8 mouse cellular contexts compared by ENCODE assay signal in the genomic region with DNA sequence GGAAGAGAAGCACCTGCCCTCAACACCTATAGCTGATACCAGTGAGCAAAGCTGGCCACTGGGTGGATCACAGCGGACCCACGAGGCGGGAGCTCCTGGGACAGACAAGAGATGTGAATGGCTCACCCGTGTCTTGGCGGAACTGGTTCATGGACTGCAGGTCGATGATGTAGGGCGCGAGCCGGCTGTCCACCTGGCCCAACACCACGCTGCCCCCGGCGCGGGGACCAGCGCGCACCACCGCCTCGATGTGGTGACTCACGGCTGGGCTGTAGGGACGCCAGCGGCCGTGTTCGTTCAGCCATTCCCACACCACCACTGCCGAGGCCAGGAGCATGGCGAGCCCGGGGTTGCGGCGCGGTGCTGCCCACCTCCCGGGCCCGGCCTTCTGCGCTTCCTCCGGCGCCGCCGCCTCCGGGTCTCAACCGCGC. TPM values are rescaled to one million over a fixed set of nuclear protein-coding genes. Genes with fewer than 3 reads are reported as not detected.
DNase-seq lines count a peak whose midpoint lies in the region; ATAC-seq and TF ChIP-seq lines count a peak whose summit lies in the region.

No protein-coding gene starts in this region.

- ATAC-seq in midbrain, embryonic 13.5 days = peak; percentile 65
- ATAC-seq in stomach, postnatal 0 days (ENCODE audit: low FRiP score, low TSS enrichment) = peak; percentile 80

- no peak for TF ChIP-seq CTCF in kidney, adult 2 months (conservative IDR thresholded peaks at IDR 0.05; ENCODE audit: insufficient read depth, insufficient read length, low read depth, low read length)
- peak; percentile 16 for TF ChIP-seq CTCF in stomach, postnatal 0 days (IDR thresholded peaks at IDR 0.05; ENCODE audit: low read depth)

- intact Hi-C loops in heart, postnatal 14 days (cut with DNase I) = loop anchor here (5.0 kb wide), 2 partner anchors 34 to 69 kb away; no protein-coding TSS in a partner anchor
- intact Hi-C loops in left cerebral cortex, postnatal 4 days (cut with DNase I) = loop anchor here (5.0 kb wide), 1 partner anchor 489 kb away; no protein-coding TSS in a partner anchor

- peak overlapping the region; percentile 79 for H3K4me2 ChIP-seq in midbrain, embryonic 13.5 days (replicated peaks)
- peak overlapping the region; percentile 95 for H3K4me2 ChIP-seq in stomach, postnatal 0 days (replicated peaks; ENCODE audit: low read depth)

- no peak for TF ChIP-seq EP300 in stomach, postnatal 0 days (optimal IDR thresholded peaks at IDR 0.05)

- no peaks in the 10 kb centered on the region for H3K9me3 ChIP-seq in midbrain, embryonic 13.5 days
- no peaks in the 10 kb centered on the region for H3K9me3 ChIP-seq in stomach, postnatal 0 days (ENCODE audit: control insufficient read depth, low read length)

- peak overlapping the region; percentile 98 for H3K9ac ChIP-seq in midbrain, embryonic 13.5 days (replicated peaks)
- peak overlapping the region; percentile 92 for H3K9ac ChIP-seq in stomach, postnatal 0 days (ENCODE audit: low read length)

- no peaks in the 10 kb centered on the region for H3K27me3 ChIP-seq in kidney, adult 2 months (replicated peaks; ENCODE audit: control insufficient read depth, insufficient read depth, low read length)
- H3K27me3 ChIP-seq in midbrain, embryonic 13.5 days = no peaks in the 10 kb centered on the region
- no peaks in the 10 kb centered on the region for H3K27me3 ChIP-seq in stomach, postnatal 0 days (ENCODE audit: control insufficient read depth, insufficient read depth, low read length)

- peak; percentile 47 for DNase-seq in kidney, adult 2 months
- DNase-seq in kidney, adult 11 months = no peak
- DNase-seq in R1 (ENCODE audit: low read depth, low spot score) = peak; percentile 32
- peak; percentile 59 for DNase-seq in embryo, embryonic 11 days
- DNase-seq in heart, postnatal 14 days = peak; percentile 53
- peak; percentile 32 for DNase-seq in left cerebral cortex, postnatal 4 days
- peak; percentile 72 for DNase-seq in stomach, postnatal 0 days (ENCODE audit: low spot score)

- under 1% methylated on average over 38 of the region's 38 CpGs for WGBS in kidney, adult 2 months
- under 1% methylated on average over 36 of the region's 38 CpGs for WGBS in midbrain, embryonic 13.5 days
- WGBS in stomach, postnatal 0 days = under 1% methylated on average over 35 of the region's 38 CpGs

- TF ChIP-seq POLR2A in kidney, adult 2 months (IDR thresholded peaks at IDR 0.05; ENCODE audit: low read depth, low read length) = no peak

- H3K36me3 ChIP-seq in kidney, adult 2 months (ENCODE audit: control insufficient read depth, insufficient read depth, low read length) = no peaks in the 10 kb centered on the region
- H3K36me3 ChIP-seq in midbrain, embryonic 13.5 days = 0 out of 2 replicates have a peak, but pooled peaks cover 16% of the 10 kb centered on the region
- H3K36me3 ChIP-seq in stomach, postnatal 0 days (ENCODE audit: control insufficient read depth, insufficient read depth, low read length) = no peaks in the 10 kb centered on the region

- H3K4me1 ChIP-seq in kidney, adult 2 months (ENCODE audit: control insufficient read depth, insufficient read depth, low read length) = no peaks in the 10 kb centered on the region
- peaks cover 45% of the 10 kb centered on the region for H3K4me1 ChIP-seq in midbrain, embryonic 13.5 days (replicated peaks)
- no peaks in the 10 kb centered on the region; the same call in 1 of the 2 replicates for H3K4me1 ChIP-seq in stomach, postnatal 0 days (replicated peaks; ENCODE audit: control insufficient read depth, insufficient read depth)

- H3K27ac ChIP-seq in kidney, adult 2 months (ENCODE audit: insufficient read depth, low read depth, low read length) = no peak overlapping the region; the same call in 1 of the 2 replicates
- peak overlapping the region; percentile 96 for H3K27ac ChIP-seq in midbrain, embryonic 13.5 days
- H3K27ac ChIP-seq in stomach, postnatal 0 days (replicated peaks) = peak overlapping the region; percentile 95

- peak overlapping the region; percentile 33 for H3K4me3 ChIP-seq in kidney, adult 2 months (ENCODE audit: insufficient read depth, low read depth, low read length)
- peak overlapping the region; percentile 92 for H3K4me3 ChIP-seq in midbrain, embryonic 13.5 days (replicated peaks)
- peak overlapping the region; percentile 72 for H3K4me3 ChIP-seq in stomach, postnatal 0 days (ENCODE audit: low read depth, low read length)

RNA-seq across cellular contexts. Expression of a gene that starts 0.4 kb away (rescaled TPM):
- 10.6 and 11.3 TPM in 2 replicates for polyA plus RNA-seq in kidney, adult 2 months (2012; rRNA removed)
- 1 to 10 TPM; 7.6 to 9.7 TPM for total RNA-seq in heart, postnatal 14 days (2021)
- total RNA-seq in left cerebral cortex, postnatal 4 days (2021) = 100 to 1,000 TPM; 124 to 146 TPM
- 36.6 and 40.7 TPM in 2 replicates for polyA plus RNA-seq in midbrain, embryonic 13.5 days (2015; fragmentation: Nextera tagmentation; extraction: Ambion mirVana)
- 6.2 and 7.1 TPM in 2 replicates for polyA plus RNA-seq in stomach, postnatal 0 days (2015; fragmentation: Nextera tagmentation; extraction: Ambion mirVana)

RNA-seq across cellular contexts. Expression of a gene that starts 40.3 kb away (rescaled TPM):
- polyA plus RNA-seq in kidney, adult 2 months (2012; rRNA removed) = 3.8 and 7.4 TPM in 2 replicates
- total RNA-seq in heart, postnatal 14 days (2021) = 1 to 10 TPM; 6.6 to 7.1 TPM
- 1 to 10 TPM; 3.7 to 5.0 TPM for total RNA-seq in left cerebral cortex, postnatal 4 days (2021)
- 0.54 and 0.57 TPM in 2 replicates for polyA plus RNA-seq in midbrain, embryonic 13.5 days (2015; fragmentation: Nextera tagmentation; extraction: Ambion mirVana)
- polyA plus RNA-seq in stomach, postnatal 0 days (2015; fragmentation: Nextera tagmentation; extraction: Ambion mirVana) = 0.71 and 0.84 TPM in 2 replicates

RNA-seq across cellular contexts. Expression of a gene that starts 44.6 kb away (rescaled TPM):
- 0.45 and 1.4 TPM in 2 replicates for polyA plus RNA-seq in kidney, adult 2 months (2012; rRNA removed)
- total RNA-seq in heart, postnatal 14 days (2021) = 1 to 10 TPM; 5.8 to 7.3 TPM
- 1 to 10 TPM; 6.3 to 7.6 TPM for total RNA-seq in left cerebral cortex, postnatal 4 days (2021)
- 9.5 TPM in 2 replicates for polyA plus RNA-seq in midbrain, embryonic 13.5 days (2015; fragmentation: Nextera tagmentation; extraction: Ambion mirVana)
- polyA plus RNA-seq in stomach, postnatal 0 days (2015; fragmentation: Nextera tagmentation; extraction: Ambion mirVana) = 8.2 TPM in 2 replicates

Comparison
In these comparisons a context has a peak if more than half of its experiments do, and no peak if none do; other contexts are left out.
1. H3K4me3 ChIP-seq: peak in every context shown above with its lines; median percentile 92 in midbrain, embryonic 13.5 days; 72 in stomach, postnatal 0 days; 33 in kidney, adult 2 months.